Mouse (Mus musculus) myocyte (in vitro differentiated cells): ENCODE results near the gene Cables2.

ENCODE experiments used
- CEBPB ChIP-seq: IDR thresholded peaks from 2 replicates; pipeline ENCODE4 v1.6.1; 2011; ENCODE audit warnings: mild to moderate bottlenecking, moderate library complexity; ENCODE audit not compliant: poor library complexity, insufficient read depth, severe bottlenecking
- TCF12 ChIP-seq: IDR thresholded peaks from one replicate; pipeline ENCODE4 v1.6.1; 2011; ENCODE audit warnings: mild to moderate bottlenecking, control low read depth; ENCODE audit not compliant: poor library complexity, insufficient read depth, severe bottlenecking

- TF ChIP-seq CEBPB (no peak), TCF12 (no peak)
Observed at GRCm38 (mm10) chr2:180306423-180307168, 33.3 kb upstream of the Cables2 start.
